Mouse (Mus musculus) ES-Bruce4 (cell line): ENCODE measurements around the gene Ccdc36.

ENCODE experiments used
- CTCF ChIP-seq: IDR thresholded peaks from one replicate; pipeline ENCODE4 v1.8.1; 2011; ENCODE audit warnings: low read depth, low read length
- POLR2A ChIP-seq: IDR thresholded peaks from one replicate; pipeline ENCODE4 v1.8.1; 2011; ENCODE audit warnings: low read length; ENCODE audit not compliant: insufficient read depth

- TF ChIP-seq POLR2A: no peak
- no peak for TF ChIP-seq CTCF
Observed at GRCm38 (mm10) chr9:108463713-108464112, 35.4 kb upstream of the Ccdc36 start.
